Mouse (Mus musculus) lung, postnatal 0 days (tissue): ENCODE data around the gene Ecsit.

Experiments used
- CTCF ChIP-seq: IDR thresholded peaks from 2 replicates; pipeline ENCODE4 v1.5.1; 2016; ENCODE audit warnings: antibody characterized with exemption, mild to moderate bottlenecking
- EP300 ChIP-seq: IDR thresholded peaks from 2 replicates; pipeline ENCODE4 v1.6.1; 2016; ENCODE audit warnings: antibody characterized with exemption, mild to moderate bottlenecking, control low read depth

- no peak for TF ChIP-seq EP300
- no peak for TF ChIP-seq CTCF
Observed at GRCm38 (mm10) chr9:22041832-22042231, 43.4 kb downstream of the Ecsit start.
